Mouse (Mus musculus): ENCODE data around the gene Pfkm. TPM values are rescaled to one million over a fixed set of nuclear protein-coding genes. Genes with fewer than 3 reads are reported as not detected.

The Pfkm gene
- polyA plus RNA-seq (2015; fragmentation: Nextera tagmentation; extraction: Ambion mirVana) = 93.9 and 102 TPM in 2 replicates

DNA sequence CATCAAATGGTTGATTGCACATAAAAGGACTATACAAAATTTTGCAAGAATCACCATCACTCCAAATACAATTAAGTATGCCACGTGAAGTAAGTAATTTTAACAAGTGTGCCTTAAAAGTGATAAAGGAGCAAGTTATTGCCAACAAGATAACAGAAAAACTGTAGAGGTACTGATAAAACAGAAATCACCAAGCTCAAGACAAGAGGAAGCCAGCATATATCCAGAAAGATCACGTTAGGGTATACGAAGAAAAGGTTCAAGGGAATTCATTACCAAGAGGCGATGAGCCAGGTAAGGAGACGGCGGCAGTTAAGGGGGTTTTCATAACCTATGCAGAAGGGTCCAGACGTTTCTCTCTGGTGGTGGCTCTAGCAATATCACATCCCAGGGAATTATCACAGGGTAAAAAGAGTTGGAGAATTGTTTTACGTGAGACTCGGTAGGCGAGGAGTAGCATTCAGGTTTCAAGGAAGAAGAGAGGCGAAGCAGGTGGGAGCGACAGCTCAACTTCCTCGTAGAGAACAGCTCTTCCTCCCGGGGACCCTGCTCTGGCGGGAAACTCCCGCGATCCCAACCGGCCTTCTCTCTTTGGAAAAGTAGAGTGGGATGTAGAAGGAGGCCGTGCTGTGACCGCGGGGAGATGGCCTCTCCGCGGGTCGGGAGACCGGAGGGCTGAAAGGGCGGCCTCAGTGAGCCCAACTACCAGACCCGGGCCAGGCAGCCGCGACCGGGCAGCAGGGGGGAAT lies at the start of gene Pfkm:
Pfkm (plus strand) TSS at position 218 of the 749 bp plus-strand sequence.
- peak within 1 kb of the TSS; percentile 80 for H3K9ac ChIP-seq (ENCODE audit: low read depth, low read length)
- H3K27ac ChIP-seq (ENCODE audit: low read length) = peak within 1 kb of the TSS; percentile 96
- under 1% methylated on average over 30 of the region's 30 CpGs for WGBS
- no peaks in the 10 kb centered on the region for H3K36me3 ChIP-seq (ENCODE audit: control insufficient read depth, insufficient read depth, low read length)
- ATAC-seq = no peak
- H3K4me1 ChIP-seq (ENCODE audit: control insufficient read depth, insufficient read depth, low read length) = peaks cover 16% of the 10 kb centered on the region
- H3K4me2 ChIP-seq (ENCODE audit: low read length) = peak within 1 kb of the TSS; percentile 62
- peak within 1 kb of the TSS; percentile 79 for H3K4me3 ChIP-seq (ENCODE audit: low read depth, low read length)
- H3K27me3 ChIP-seq (ENCODE audit: control insufficient read depth, insufficient read depth, low read depth, low read length) = no peaks in the 10 kb centered on the region
- H3K9me3 ChIP-seq (replicated peaks; ENCODE audit: control insufficient read depth, low read length, poor library complexity, severe bottlenecking) = no peaks in the 10 kb centered on the region

DNA sequence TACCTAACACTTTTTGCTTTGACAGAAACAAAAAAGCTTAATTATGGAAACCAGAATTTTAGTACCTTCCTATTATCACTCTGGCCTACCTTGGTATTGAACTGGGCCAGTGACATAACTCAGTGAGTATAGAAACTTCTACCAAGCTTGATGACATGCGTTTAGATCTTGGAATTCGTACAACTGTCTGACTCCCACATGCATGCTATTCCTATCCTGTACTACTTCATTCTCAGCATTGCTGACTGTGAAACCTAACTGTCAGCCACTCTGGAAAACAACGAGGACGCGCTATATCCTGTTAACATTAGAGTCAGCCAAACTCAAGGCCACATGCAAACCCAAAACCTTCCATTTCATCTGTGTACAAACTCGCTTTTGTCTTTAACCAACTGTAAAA lies 48.4 kb upstream of the Pfkm start:
- no peak overlapping the region for H3K27ac ChIP-seq (ENCODE audit: low read length)
- no peak overlapping the region for H3K9ac ChIP-seq (ENCODE audit: low read depth, low read length)
- peaks cover 53% of the 10 kb centered on the region for H3K36me3 ChIP-seq (ENCODE audit: control insufficient read depth, insufficient read depth, low read length)
- H3K4me2 ChIP-seq (ENCODE audit: low read length) = no peak overlapping the region
- H3K9me3 ChIP-seq (replicated peaks; ENCODE audit: control insufficient read depth, low read length, poor library complexity, severe bottlenecking) = no peaks in the 10 kb centered on the region
- H3K27me3 ChIP-seq (ENCODE audit: control insufficient read depth, insufficient read depth, low read depth, low read length) = no peaks in the 10 kb centered on the region
- H3K4me3 ChIP-seq (ENCODE audit: low read depth, low read length) = no peak overlapping the region
- no peak for ATAC-seq
- 99% methylated on average over 6 of the region's 6 CpGs for WGBS
- H3K4me1 ChIP-seq (ENCODE audit: control insufficient read depth, insufficient read depth, low read length) = no peaks in the 10 kb centered on the region

DNA sequence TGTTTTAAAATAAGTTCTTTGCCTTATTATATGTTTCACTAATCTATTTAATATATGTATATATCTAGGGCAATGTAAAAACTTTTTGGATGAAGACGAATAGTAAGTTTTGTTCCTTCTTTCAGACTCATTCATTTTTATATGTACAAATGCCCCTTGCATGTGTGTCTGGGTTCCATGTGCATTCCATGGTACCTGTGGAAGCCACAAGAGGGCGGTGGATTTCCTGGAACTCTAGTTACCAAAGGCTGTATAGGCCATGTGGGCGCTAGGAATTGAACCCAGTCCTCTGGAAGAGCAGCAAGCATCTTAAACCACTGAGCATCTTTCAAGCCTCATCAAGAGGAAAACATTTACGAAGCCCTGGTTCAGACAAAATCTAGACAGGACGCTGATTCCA lies 48.0 kb upstream of the Pfkm start:
- ATAC-seq = no peak
- H3K36me3 ChIP-seq (ENCODE audit: control insufficient read depth, insufficient read depth, low read length) = peaks cover 49% of the 10 kb centered on the region
- no peaks in the 10 kb centered on the region for H3K27me3 ChIP-seq (ENCODE audit: control insufficient read depth, insufficient read depth, low read depth, low read length)
- H3K4me1 ChIP-seq (ENCODE audit: control insufficient read depth, insufficient read depth, low read length) = no peaks in the 10 kb centered on the region
- no peak overlapping the region for H3K4me3 ChIP-seq (ENCODE audit: low read depth, low read length)
- H3K4me2 ChIP-seq (ENCODE audit: low read length) = no peak overlapping the region
- H3K27ac ChIP-seq (ENCODE audit: low read length) = no peak overlapping the region
- 96% methylated on average over 5 of the region's 5 CpGs for WGBS
- H3K9ac ChIP-seq (ENCODE audit: low read depth, low read length) = no peak overlapping the region
- H3K9me3 ChIP-seq (replicated peaks; ENCODE audit: control insufficient read depth, low read length, poor library complexity, severe bottlenecking) = no peaks in the 10 kb centered on the region

DNA sequence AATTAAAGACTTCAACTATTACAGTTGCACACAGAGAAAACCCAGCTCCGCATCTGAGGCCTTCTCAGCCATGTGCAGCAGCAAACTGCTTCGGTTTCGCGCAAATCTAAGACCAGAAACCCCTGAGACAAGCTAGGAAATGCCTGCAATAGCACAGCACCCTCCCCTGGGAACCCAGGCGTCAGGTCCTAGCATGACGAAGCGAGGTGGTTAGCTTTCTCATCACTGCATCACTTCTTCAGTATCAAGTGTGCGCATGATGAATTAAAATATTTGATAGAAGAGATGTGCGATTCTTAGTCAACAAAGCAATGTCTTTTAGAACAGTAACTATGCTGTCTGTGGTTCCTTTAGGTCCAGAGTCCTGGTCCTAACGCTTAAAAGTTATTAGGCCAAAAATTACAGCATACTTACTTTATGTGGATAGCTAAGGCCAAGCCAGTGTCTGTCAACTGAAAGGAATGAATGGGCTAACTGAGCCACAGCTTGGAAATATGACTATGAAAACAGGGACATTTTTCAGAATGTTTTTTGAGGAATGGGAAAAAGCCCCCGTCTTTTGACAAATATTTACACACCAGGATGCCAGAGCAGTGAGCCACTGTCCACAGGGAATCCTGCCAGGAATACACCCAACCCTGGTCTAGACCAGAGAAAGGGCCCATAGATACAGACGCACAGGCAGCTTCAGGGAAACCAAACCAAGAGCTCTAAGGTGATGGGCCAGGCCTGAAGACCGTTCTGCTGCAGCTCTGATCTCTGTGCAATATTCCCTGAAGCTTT lies 43.3 kb upstream of the Pfkm start:
- ATAC-seq = no peak
- Histone ChIP-seq H3K9me3 (replicated peaks; ENCODE audit: control insufficient read depth, low read length, poor library complexity, severe bottlenecking) (no peaks in the 10 kb centered on the region), H3K9ac (ENCODE audit: low read depth, low read length) (no peak overlapping the region), H3K36me3 (ENCODE audit: control insufficient read depth, insufficient read depth, low read length) (peaks cover 42% of the 10 kb centered on the region), H3K27ac (ENCODE audit: low read length) (no peak overlapping the region), H3K4me1 (ENCODE audit: control insufficient read depth, insufficient read depth, low read length) (no peaks in the 10 kb centered on the region), H3K4me3 (ENCODE audit: low read depth, low read length) (no peak overlapping the region), H3K27me3 (ENCODE audit: control insufficient read depth, insufficient read depth, low read depth, low read length) (no peaks in the 10 kb centered on the region), H3K4me2 (ENCODE audit: low read length) (no peak overlapping the region)
- 92% methylated on average over 13 of the region's 13 CpGs for WGBS

DNA sequence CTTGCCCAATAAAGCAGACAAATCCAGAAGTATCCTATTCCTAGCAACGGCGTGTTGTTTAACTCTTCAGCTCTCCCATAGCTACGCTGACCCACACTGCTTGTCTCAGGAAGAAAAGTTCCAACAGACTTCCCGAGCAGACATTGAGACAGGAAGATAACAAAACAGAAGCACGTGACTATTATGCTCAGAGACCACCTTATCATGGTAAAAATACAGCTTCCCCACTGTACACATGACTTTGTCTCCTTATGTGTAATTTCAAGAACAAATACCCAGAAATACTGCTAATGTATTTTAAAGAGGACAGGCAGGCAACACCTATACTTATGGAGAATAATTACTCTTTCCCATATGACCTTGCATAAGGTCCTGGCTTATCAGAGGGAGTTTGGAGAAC lies 40.7 kb upstream of the Pfkm start:
- Histone ChIP-seq H3K27me3 (ENCODE audit: control insufficient read depth, insufficient read depth, low read depth, low read length) (no peaks in the 10 kb centered on the region), H3K4me2 (ENCODE audit: low read length) (no peak overlapping the region), H3K9ac (ENCODE audit: low read depth, low read length) (no peak overlapping the region), H3K4me1 (ENCODE audit: control insufficient read depth, insufficient read depth, low read length) (no peaks in the 10 kb centered on the region), H3K4me3 (ENCODE audit: low read depth, low read length) (no peak overlapping the region), H3K9me3 (replicated peaks; ENCODE audit: control insufficient read depth, low read length, poor library complexity, severe bottlenecking) (no peaks in the 10 kb centered on the region), H3K27ac (ENCODE audit: low read length) (no peak overlapping the region), H3K36me3 (ENCODE audit: control insufficient read depth, insufficient read depth, low read length) (peaks cover 25% of the 10 kb centered on the region)
- no peak for ATAC-seq
- WGBS = 92% methylated on average over 5 of the region's 5 CpGs

DNA sequence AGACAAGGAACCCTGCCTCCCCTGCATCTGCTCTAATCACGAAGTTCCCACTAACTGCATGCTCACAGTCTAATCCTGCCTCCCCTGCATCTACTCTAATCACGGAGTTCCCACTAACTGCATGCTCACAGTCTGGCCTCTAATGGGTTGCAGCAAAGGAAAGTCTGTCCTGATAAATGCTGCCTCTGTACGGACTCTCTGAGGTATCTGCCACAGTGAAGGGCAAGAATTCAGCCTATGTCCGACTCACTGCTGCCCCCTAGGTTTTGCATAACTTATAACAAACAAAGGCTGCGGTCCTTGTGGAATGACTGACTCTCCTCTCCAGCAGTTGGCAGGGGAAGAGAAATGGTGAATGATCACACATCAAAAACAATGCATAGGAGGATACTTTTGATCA lies 37.1 kb upstream of the Pfkm start:
- no peak overlapping the region for H3K4me3 ChIP-seq (ENCODE audit: low read depth, low read length)
- H3K9ac ChIP-seq (ENCODE audit: low read depth, low read length) = no peak overlapping the region
- no peaks in the 10 kb centered on the region for H3K4me1 ChIP-seq (ENCODE audit: control insufficient read depth, insufficient read depth, low read length)
- H3K36me3 ChIP-seq (ENCODE audit: control insufficient read depth, insufficient read depth, low read length) = peaks cover 17% of the 10 kb centered on the region
- H3K27me3 ChIP-seq (ENCODE audit: control insufficient read depth, insufficient read depth, low read depth, low read length) = no peaks in the 10 kb centered on the region
- no peak overlapping the region for H3K4me2 ChIP-seq (ENCODE audit: low read length)
- no peak overlapping the region for H3K27ac ChIP-seq (ENCODE audit: low read length)
- 26% methylated on average over 5 of the region's 5 CpGs for WGBS
- no peak for ATAC-seq
- no peaks in the 10 kb centered on the region for H3K9me3 ChIP-seq (replicated peaks; ENCODE audit: control insufficient read depth, low read length, poor library complexity, severe bottlenecking)

DNA sequence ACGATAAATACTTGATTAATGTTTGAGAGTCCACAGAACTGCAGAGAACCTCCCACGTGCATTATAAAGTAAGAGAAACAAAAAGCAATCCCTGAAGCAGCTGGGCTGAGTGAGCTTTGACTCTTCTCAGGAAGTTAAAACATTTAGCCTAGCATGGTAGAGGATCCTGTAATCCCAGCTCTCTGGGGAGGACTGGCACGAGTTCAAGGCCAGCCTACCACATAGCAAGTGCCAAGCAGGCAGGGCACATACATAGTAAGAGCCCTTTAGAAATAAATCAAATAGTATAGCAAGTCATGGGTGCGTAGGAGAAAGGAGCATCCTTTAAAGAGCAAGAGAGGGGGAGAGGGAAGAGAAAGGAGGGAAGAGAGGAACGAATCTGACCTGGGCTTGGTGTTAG lies 26.5 kb upstream of the Pfkm start:
- H3K4me1 ChIP-seq (ENCODE audit: control insufficient read depth, insufficient read depth, low read length) = no peaks in the 10 kb centered on the region
- 93% methylated on average over 5 of the region's 5 CpGs for WGBS
- H3K36me3 ChIP-seq (ENCODE audit: control insufficient read depth, insufficient read depth, low read length) = peaks cover 36% of the 10 kb centered on the region
- H3K9me3 ChIP-seq (replicated peaks; ENCODE audit: control insufficient read depth, low read length, poor library complexity, severe bottlenecking) = no peaks in the 10 kb centered on the region
- H3K4me3 ChIP-seq (ENCODE audit: low read depth, low read length) = no peak overlapping the region
- H3K27me3 ChIP-seq (ENCODE audit: control insufficient read depth, insufficient read depth, low read depth, low read length) = no peaks in the 10 kb centered on the region
- no peak for ATAC-seq
- no peak overlapping the region for H3K27ac ChIP-seq (ENCODE audit: low read length)
- H3K9ac ChIP-seq (ENCODE audit: low read depth, low read length) = no peak overlapping the region; the same call in 1 of the 2 replicates
- H3K4me2 ChIP-seq (ENCODE audit: low read length) = no peak overlapping the region

DNA sequence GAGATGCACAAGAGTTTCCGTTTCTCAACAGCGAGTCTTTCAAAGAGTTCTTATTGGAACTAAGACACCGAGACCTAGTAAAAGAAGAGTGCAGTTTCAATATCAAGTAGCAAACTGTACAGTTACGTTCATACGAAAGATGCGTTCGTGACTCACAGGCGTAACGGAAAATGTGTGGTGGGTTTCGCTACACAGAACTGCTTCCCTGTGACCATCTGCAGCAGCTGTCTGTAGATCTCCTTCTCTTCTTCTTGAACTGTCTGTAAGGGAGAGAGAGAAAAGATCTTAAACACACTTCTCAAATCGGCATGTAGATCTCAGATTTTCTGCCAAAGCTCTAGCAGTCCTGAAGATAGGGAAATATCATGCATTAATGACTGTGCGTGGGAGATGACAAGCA lies 25.8 kb upstream of the Pfkm start:
- 97% methylated on average over 12 of the region's 12 CpGs for WGBS
- Histone ChIP-seq H3K36me3 (ENCODE audit: control insufficient read depth, insufficient read depth, low read length) (peaks cover 36% of the 10 kb centered on the region), H3K27me3 (ENCODE audit: control insufficient read depth, insufficient read depth, low read depth, low read length) (no peaks in the 10 kb centered on the region), H3K4me3 (ENCODE audit: low read depth, low read length) (no peak overlapping the region), H3K4me1 (ENCODE audit: control insufficient read depth, insufficient read depth, low read length) (no peaks in the 10 kb centered on the region), H3K9me3 (replicated peaks; ENCODE audit: control insufficient read depth, low read length, poor library complexity, severe bottlenecking) (no peaks in the 10 kb centered on the region), H3K9ac (ENCODE audit: low read depth, low read length) (no peak overlapping the region), H3K27ac (ENCODE audit: low read length) (no peak overlapping the region), H3K4me2 (ENCODE audit: low read length) (no peak overlapping the region)
- ATAC-seq = no peak

DNA sequence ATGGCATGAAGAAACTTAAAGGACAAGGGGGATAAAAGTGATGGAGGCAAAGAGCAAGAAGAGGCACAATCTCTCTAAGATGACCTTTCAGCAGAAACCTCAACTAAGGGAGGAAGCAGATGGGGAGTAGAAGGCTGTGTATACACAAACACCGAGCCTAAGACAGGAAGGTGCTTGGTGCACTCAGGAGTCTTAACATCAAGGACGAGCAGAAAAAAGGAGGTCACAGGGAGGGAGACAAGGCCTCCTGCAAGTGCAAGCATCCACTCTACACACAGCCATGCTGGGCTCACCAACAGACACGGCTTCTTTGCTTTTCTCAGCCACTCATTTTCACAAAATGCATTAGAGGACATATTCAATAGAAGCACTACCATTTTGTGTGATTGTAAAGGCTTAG lies 24.9 kb upstream of the Pfkm start:
- no peak for ATAC-seq
- Histone ChIP-seq H3K9me3 (replicated peaks; ENCODE audit: control insufficient read depth, low read length, poor library complexity, severe bottlenecking) (no peaks in the 10 kb centered on the region), H3K9ac (ENCODE audit: low read depth, low read length) (no peak overlapping the region), H3K27me3 (ENCODE audit: control insufficient read depth, insufficient read depth, low read depth, low read length) (no peaks in the 10 kb centered on the region), H3K36me3 (ENCODE audit: control insufficient read depth, insufficient read depth, low read length) (peaks cover 36% of the 10 kb centered on the region), H3K4me3 (ENCODE audit: low read depth, low read length) (no peak overlapping the region), H3K4me1 (ENCODE audit: control insufficient read depth, insufficient read depth, low read length) (no peaks in the 10 kb centered on the region), H3K27ac (ENCODE audit: low read length) (no peak overlapping the region), H3K4me2 (ENCODE audit: low read length) (no peak overlapping the region)
- WGBS = 74% methylated on average over 3 of the region's 3 CpGs

Measured in midbrain, embryonic 16.5 days (tissue).